Mouse (Mus musculus): ENCODE results near the gene Morc1. TPM values are rescaled to one million over a fixed set of nuclear protein-coding genes. Genes with fewer than 3 reads are reported as not detected.

Gene Morc1
- total RNA-seq (2021) = under 1 TPM in 1 of 2 experiments, not detected in 1; 0.22 TPM
- long read RNA-seq, experiment 1, partial matches to known transcripts = 0 of 1 reads
- long read RNA-seq, experiment 1, other reads (novel, unspliced or antisense) = 1 of 1 reads
- long read RNA-seq, experiment 2 = 0 reads

GRCm38 (mm10) chr16:48431027-48431426 is at the start of gene Morc1:
Gene Morc1, plus strand, starts transcription at chr16:48431237.
- no peak for DNase-seq (ENCODE audit: low spot score in 2 of 2)
- intact Hi-C loops (cut with DNase I) = loop anchor here (2.0 kb wide), 1 partner anchor 44 kb away; no protein-coding TSS in a partner anchor

DNA sequence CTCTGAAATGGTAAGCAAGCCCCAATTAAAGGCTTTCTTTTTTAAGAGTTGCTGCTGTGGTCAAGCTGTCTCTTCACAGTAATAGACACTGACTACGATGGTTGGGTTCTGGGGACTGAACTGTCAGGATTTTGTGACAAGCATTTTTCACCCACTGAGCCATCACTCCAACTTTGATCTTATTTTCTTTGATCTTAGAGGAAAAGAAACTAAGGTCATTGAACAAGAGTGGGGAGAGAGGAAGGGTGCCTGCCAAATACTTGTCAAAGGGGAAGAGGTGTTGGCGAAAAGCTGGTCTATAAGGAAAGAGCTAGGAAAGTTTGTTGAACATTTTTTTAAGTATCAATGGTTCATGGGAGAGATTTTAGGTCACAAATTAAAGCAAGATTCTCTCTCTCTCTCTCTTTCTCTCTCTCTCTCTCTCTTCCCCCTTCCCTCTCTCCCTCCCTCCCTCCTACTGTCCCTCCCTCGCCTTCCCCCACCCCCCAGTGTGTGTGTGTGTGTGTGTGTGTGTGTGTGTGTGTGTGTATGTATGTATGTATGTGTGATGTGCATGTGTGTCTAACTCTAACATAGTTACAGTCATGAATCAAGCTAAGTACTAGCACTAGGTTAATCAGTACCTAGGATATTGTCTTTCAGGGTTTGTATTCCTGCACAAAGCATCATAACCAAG is 47.3 kb upstream of the Morc1 start:
- DNase-seq (ENCODE audit: low spot score in 2 of 2) = no peak
- intact Hi-C loops (cut with DNase I) = no loop called here

DNA sequence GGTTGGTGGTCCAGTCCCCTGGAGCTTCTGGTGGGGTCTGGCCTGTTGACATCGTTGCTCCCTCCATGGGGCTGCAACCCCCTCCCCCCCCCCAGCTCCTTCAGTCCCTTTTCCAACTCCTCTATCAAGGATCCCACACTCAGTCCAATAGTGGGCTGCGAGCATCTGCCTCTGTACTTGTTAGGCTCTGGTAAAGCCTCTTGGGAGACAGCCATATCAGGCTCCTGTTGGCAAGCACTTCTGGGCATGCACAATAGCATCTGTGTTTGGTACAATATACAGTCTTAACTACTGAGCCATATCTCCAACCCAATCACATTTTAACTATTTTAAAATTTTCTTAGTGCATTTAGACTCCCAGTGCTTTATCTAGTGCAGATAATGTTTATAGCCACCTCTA is 44.1 kb upstream of the Morc1 start:
- intact Hi-C loops (cut with DNase I) = no loop called here
- DNase-seq (ENCODE audit: low spot score in 2 of 2) = peak in 1 of 2 experiments; percentile 17

- intact Hi-C loops (cut with DNase I) = no loop called here
Observed at GRCm38 (mm10) chr16:48395278-48395677, 35.8 kb upstream of the Morc1 start.

GRCm38 (mm10) chr16:48402963-48403362 is 28.1 kb upstream of the Morc1 start:
- no peak for DNase-seq (ENCODE audit: low spot score in 2 of 2)
- intact Hi-C loops (cut with DNase I) = no loop called here

More at GRCm38 (mm10) chr16:48395278-48395677, 35.8 kb upstream of the Morc1 start:
- no peak for DNase-seq (ENCODE audit: low spot score in 2 of 2)

DNA sequence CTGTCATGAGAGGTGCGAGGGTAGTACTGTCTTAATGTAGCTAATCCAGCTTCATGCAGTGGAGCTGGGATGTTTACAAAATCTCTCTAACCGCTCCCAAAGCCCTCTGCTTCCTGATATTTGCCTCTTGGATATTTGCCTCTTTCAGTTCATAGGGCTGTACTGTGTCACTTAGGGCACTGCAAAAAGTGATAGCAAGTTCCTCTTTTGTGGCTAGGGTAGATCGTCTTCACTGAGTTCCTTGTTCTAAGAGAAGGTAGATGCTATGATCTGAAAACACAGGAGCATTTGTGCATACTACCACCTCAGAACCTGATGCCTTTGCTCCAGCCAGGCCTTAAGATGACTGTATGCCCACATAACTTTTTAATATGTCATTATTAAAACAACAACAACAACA is 27.6 kb upstream of the Morc1 start:
- intact Hi-C loops (cut with DNase I) = no loop called here
- no peak for DNase-seq (ENCODE audit: low spot score in 2 of 2)

DNA sequence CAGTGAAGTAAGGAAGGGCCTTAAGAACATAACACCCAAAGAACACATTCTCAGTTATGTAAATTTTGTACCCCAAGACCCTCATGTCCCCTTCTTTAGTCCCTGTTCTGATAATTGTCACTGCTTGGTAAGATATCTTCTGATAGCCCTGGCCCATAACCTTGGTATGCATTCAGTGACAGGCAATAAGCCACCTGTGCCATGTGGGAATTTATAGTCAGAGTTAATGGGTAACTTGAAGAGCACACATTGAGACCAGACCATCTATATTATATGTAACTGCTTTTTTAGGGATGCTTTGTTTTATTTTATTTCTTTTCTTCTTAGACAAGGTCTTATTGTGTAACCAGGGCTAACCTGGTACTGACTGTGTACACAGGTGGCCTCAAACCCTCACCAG is 27.0 kb upstream of the Morc1 start:
- DNase-seq (ENCODE audit: low spot score in 2 of 2) = no peak
- intact Hi-C loops (cut with DNase I) = no loop called here

GRCm38 (mm10) chr16:48405674-48406403 is 25.2 kb upstream of the Morc1 start:
- intact Hi-C loops (cut with DNase I) = no loop called here
- no peak for DNase-seq (ENCODE audit: low spot score in 2 of 2)

- intact Hi-C loops (cut with DNase I) = no loop called here
- DNase-seq (ENCODE audit: low spot score in 2 of 2) = no peak
Observed at GRCm38 (mm10) chr16:48409580-48409979, 21.5 kb upstream of the Morc1 start.

DNA sequence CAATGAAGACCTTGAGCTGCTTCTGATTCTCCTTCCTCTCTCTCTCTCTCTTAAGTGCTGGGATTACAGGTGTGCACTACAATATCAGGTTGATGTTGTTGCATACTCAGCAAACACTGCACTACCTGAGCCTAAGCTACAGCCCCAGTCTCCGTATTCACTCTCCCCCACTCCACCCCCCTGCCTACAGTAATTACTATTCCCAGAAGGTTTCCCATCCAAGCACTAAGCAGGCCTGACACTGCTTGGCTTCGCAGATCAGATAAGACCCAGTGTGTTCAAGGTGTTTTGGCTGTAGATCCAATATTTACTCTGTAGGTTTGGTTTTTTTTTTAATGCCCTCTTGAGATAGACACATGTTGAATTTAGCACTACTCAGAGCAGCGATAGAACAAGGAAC is 20.9 kb upstream of the Morc1 start:
- no peak for DNase-seq (ENCODE audit: low spot score in 2 of 2)
- intact Hi-C loops (cut with DNase I) = no loop called here

DNA sequence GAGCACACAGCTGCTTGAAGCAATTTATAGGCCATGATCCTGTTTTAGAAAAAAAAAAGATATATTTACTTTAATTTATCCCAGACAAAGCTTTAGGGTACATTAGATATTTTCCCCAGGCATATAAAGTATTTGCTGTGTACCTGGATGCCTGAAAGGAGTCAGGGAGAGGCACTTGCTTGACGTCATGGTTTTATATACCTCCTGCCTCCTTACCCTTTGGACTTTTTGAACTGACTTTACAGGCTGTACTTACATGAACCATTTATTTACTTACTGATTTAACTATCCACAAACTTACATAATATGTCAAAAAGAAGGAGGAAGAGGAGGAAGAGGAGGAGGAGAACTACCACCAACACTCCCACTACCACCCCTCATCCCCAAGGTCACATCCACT is 18.8 kb upstream of the Morc1 start, which contains the start of gene Gm5485:
Gene Gm5485 (minus strand): TSS at position 171 of the 400 bp plus-strand sequence.
- no peak for DNase-seq (ENCODE audit: low spot score in 2 of 2)
- intact Hi-C loops (cut with DNase I) = no loop called here

DNA sequence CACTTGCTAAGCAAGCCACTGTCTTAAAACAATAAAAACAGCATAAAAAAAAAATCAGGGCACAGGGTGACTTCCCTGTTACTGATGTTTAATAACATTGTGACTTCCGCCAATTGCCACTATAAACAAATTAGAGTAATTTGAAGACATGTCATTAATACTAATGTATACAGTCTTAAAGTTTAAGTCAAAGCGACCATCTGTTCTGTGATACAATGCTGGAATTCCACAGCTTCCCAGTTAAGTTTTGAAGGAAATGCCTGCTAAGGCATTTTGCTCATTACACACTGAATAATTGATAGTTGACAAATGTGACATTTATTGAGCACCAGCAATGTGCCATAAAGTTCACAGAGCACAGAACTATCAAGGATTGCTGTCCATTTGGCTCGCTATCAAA is 12.5 kb upstream of the Morc1 start:
- no peak for DNase-seq (ENCODE audit: low spot score in 2 of 2)
- intact Hi-C loops (cut with DNase I) = no loop called here

DNA sequence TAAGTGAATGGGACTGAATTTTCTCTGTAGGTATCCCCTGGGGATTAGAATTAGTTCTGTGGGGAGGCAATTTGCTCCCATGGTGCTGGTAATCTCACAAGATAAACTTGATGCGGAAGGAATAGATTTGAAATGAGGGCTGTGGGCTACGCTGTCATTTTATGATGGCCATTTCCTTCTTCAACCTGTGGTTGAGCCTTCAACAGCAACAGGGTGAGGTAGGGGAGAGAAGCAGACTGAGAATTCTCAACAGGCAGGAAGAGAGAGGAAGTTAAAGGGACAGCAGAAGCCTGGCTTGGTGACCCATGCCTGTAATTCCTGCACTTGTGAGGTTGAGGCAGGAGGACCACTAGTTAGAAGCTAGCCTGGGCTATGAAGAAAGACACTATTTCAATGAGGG is 12.0 kb upstream of the Morc1 start:
- no peak for DNase-seq (ENCODE audit: low spot score in 2 of 2)
- intact Hi-C loops (cut with DNase I) = no loop called here

- no peak for DNase-seq (ENCODE audit: low spot score in 2 of 2)
- intact Hi-C loops (cut with DNase I) = no loop called here
Observed at GRCm38 (mm10) chr16:48422501-48422900, 8.5 kb upstream of the Morc1 start.

GRCm38 (mm10) chr16:48424069-48424468 is 7.0 kb upstream of the Morc1 start:
- no peak for DNase-seq (ENCODE audit: low spot score in 2 of 2)
- intact Hi-C loops (cut with DNase I) = no loop called here

DNA sequence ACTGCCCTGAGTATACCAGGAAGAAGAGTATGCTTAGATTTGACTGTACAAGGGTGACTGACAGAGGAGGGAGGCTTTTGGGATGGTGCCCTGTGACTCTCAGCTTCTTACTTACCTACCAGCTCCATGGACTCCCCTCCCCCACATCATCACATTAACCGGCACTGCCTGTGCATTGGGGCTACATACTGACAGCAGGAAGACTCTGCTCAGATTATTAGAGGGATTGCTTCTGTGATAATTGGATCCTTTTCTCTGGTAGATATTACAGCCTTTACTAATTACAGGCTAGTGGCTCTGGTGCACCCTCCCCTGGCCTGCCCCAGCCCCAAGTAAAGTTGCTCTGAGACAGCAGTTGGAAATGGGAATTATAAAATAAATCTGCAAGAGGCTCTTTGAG is 1.6 kb upstream of the Morc1 start:
- DNase-seq (ENCODE audit: low spot score in 2 of 2) = no peak
- intact Hi-C loops (cut with DNase I) = no loop called here

DNA sequence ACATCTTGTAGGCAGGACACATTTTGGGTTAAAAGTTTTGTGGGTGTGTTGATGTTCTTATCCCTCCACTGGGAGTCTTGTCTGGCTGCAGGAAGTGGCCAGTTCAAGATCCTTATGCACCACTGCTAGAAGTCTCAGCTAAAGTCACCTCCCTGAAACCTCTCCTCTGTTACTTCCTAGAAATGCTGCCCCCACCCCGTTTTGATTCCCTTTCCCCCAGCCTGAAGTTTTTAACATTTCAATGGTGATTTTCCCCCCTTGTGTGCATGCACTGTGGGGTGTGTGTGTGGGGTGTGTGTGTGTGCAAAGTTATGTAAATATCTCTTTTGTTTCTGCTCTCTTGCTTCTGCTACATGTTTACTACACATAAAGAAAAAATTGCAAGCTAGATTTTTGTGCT is 4.4 kb downstream of the Morc1 start:
- intact Hi-C loops (cut with DNase I) = no loop called here
- no peak for DNase-seq (ENCODE audit: low spot score in 2 of 2)

- no peak for DNase-seq (ENCODE audit: low spot score in 2 of 2)
- intact Hi-C loops (cut with DNase I) = no loop called here
Observed at GRCm38 (mm10) chr16:48437476-48437875, 6.4 kb downstream of the Morc1 start.

DNA sequence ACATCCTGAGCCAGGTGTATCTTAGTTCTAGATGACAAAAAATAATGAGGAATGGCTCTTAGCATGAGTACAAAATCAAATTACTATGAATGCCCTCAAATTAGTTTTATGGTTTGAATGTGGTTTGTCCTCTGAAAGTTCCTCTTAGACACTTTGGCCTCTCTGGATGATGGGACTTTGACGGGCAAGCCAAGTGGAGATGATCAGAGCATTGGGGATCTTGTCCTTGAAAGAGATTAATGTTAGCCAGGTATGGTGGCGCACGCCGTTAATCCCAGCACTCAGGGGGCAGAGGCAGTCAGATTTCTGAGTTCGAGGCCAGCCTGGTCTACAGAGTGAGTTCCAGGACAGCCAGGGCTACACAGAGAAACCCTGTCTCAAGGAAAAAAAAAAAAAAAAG is 13.6 kb downstream of the Morc1 start:
- intact Hi-C loops (cut with DNase I) = no loop called here

DNA sequence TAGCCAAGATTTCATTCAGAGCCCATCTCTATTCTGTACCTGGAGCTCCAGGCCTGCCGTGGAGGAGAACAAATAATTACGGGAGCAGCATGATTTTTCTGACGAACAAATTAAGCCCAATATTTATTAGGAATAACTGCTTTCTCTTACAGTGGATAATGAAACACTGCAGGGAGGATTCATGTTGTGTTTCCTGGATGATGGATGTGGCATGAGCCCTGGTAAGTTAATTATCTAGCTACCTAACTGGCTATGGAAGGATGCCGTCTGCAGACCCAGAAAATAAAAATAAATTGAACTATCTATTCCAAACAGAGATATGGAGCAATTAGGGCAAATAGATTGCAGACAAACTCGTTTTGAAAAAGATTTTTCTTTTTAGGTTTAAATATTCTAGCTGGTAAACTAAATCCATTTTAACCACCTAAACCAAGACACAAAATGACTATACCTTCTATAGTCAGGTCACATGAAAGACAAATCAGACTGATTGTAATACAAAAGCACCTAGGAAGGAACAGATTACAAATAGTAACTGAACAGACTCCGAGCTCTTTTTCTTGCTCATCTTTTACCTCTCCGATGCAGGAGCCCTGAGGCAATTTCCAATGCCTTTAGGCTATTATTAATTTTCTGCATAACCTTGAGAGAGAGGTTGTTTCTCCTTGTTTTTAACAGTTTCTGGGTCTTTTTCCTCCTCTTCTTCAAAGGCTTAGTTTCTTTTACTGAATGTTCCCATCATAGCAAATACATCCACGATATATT is 15.3 kb downstream of the Morc1 start:
- intact Hi-C loops (cut with DNase I) = no loop called here
- no peak for DNase-seq (ENCODE audit: low spot score in 2 of 2)

More for the DNA sequence above, 13.6 kb downstream of the Morc1 start:
- no peak for DNase-seq (ENCODE audit: low spot score in 2 of 2)
